ENCODE assay signal across 22 mouse cellular contexts in genomic region chr3:143986798-143987197, GRCm38 (mm10).
DNase-seq lines count a peak whose midpoint lies in the region; ATAC-seq lines count a peak whose summit lies in the region.
"Had no signal": no experiment of that assay in that cellular context is flagged by ENCODE, and none has a peak within 500 bp of the region (broad histone marks: within the 10 kb centered on the region; RNA-seq: fewer than 3 reads in every experiment).

No protein-coding gene starts in this region.

- no peaks in the 10 kb centered on the region for H3K36me3 ChIP-seq in hindbrain, embryonic 16.5 days (ENCODE audit: control insufficient read depth, insufficient read depth, low read length)
- H3K36me3 ChIP-seq: G1E had no signal

- H3K4me2 ChIP-seq in hindbrain, embryonic 16.5 days (ENCODE audit: low read length) = no peak overlapping the region

- peak; percentile 80 for ATAC-seq in frontal cortex, adult (ENCODE audit: low TSS enrichment)
- ATAC-seq in hindbrain, embryonic 16.5 days = no peak
- ATAC-seq: activated CD4-positive, CD25-positive, alpha-beta regulatory T cell, adult 4 months; CD4-positive, CD25-positive, alpha-beta regulatory T cell, adult 4 months; Patski had no signal

- 100% methylated on average over 2 of the region's 2 CpGs for WGBS in hindbrain, embryonic 16.5 days

- H3K4me3 ChIP-seq in hindbrain, embryonic 16.5 days (ENCODE audit: low read length) = no peak overlapping the region

- no peaks in the 10 kb centered on the region for H3K27me3 ChIP-seq in hindbrain, embryonic 16.5 days (replicated peaks; ENCODE audit: control insufficient read depth, insufficient read depth, low read length)
- H3K27me3 ChIP-seq: CH12.LX, Patski had no signal

- H3K9me3 ChIP-seq in hindbrain, embryonic 16.5 days (ENCODE audit: control insufficient read depth, low read length) = no peaks in the 10 kb centered on the region

- no peak overlapping the region for H3K27ac ChIP-seq in hindbrain, embryonic 16.5 days (ENCODE audit: low read depth, low read length)

- H3K4me1 ChIP-seq in hindbrain, embryonic 16.5 days (ENCODE audit: control insufficient read depth, insufficient read depth, low read depth, low read length) = no peaks in the 10 kb centered on the region

- DNase-seq in frontal cortex, postnatal 25 days (ENCODE audit: low spot score in 2 of 2) = no peak
- peak; percentile 61 for DNase-seq in brain, adult 2 months (ENCODE audit: low read depth, low spot score)
- DNase-seq in telencephalon, adult 2 months (ENCODE audit: low read depth, low spot score) = peak; percentile 29
- no peak for DNase-seq in adrenal gland, postnatal 10 days
- DNase-seq: adrenal gland, adult 2 months; adrenal gland, adult 8-10 months; adrenal gland, postnatal 14 days; adrenal gland, postnatal 25 days; adrenal gland, postnatal 36 days; B cell, adult 2 months; cerebellum, adult 11 months; cerebellum, adult 11-12 months; cerebellum, adult 18-20 months; cerebellum, adult 2 months; cerebellum, adult 8-10 months had no signal

- no peak overlapping the region for H3K9ac ChIP-seq in hindbrain, embryonic 16.5 days (ENCODE audit: low read depth, low read length)

Comparison
In these comparisons a context has a peak if more than half of its experiments do, and no peak if none do; other contexts are left out.
1. DNase-seq: peak in brain, adult 2 months (single experiment) and telencephalon, adult 2 months (single experiment); none in frontal cortex, postnatal 25 days (0 of 2) and adrenal gland, postnatal 10 days (single experiment).